Mouse (Mus musculus) heart, embryonic 11.5 days (tissue): ENCODE results near the gene Dennd6b. TPM values are rescaled to one million over a fixed set of nuclear protein-coding genes. Genes with fewer than 3 reads are reported as not detected.
A peak's percentile ranks its signal among the peaks of the same experiment; 100 is the strongest.

Experiments used
- ATAC-seq: fragments of 200-750 bp; cut with Nextera tagmentation; replicated peaks from 2 replicates; pipeline ENCODE4 v1.8.0; 2017; ENCODE audit warnings: moderate library complexity; ENCODE audit not compliant: insufficient number of reproducible peaks, low FRiP score, low TSS enrichment
- H3K27ac ChIP-seq: fragments of 300-500 bp; sonication (generic); 2 replicates; pipeline ENCODE4 v1.5.1; 2014; ENCODE audit warnings: mild to moderate bottlenecking, low read depth, low read length
- H3K27me3 ChIP-seq: fragments of 300-500 bp; sonication (generic); 2 replicates; pipeline ENCODE4 v1.6.1; 2014; ENCODE audit warnings: mild to moderate bottlenecking, low read length, mixed read lengths; ENCODE audit not compliant: control insufficient read depth, insufficient read depth
- H3K36me3 ChIP-seq: fragments of 300-500 bp; sonication (generic); 2 replicates; pipeline ENCODE4 v1.6.1; 2014; ENCODE audit warnings: mild to moderate bottlenecking, low read length, moderate library complexity, mixed read lengths; ENCODE audit not compliant: control insufficient read depth, insufficient read depth
- H3K4me1 ChIP-seq: fragments of 300-500 bp; sonication (generic); 2 replicates; pipeline ENCODE4 v1.6.1; 2014; ENCODE audit warnings: low read length; ENCODE audit not compliant: control insufficient read depth, insufficient read depth
- H3K4me2 ChIP-seq: fragments of 300-500 bp; sonication (generic); 2 replicates; pipeline ENCODE4 v1.6.1; 2014; ENCODE audit warnings: mild to moderate bottlenecking, moderate library complexity
- H3K4me3 ChIP-seq: fragments of 300-500 bp; sonication (generic); 2 replicates; pipeline ENCODE4 v1.5.1; 2014; ENCODE audit warnings: low read depth, low read length
- H3K9ac ChIP-seq: fragments of 300-500 bp; sonication (generic); 2 replicates; pipeline ENCODE4 v1.6.1; 2014; ENCODE audit warnings: mild to moderate bottlenecking, low read depth, low read length, moderate library complexity
- H3K9me3 ChIP-seq: fragments of 300-500 bp; sonication (generic); replicated peaks from 2 replicates; pipeline ENCODE4 v1.6.1; 2016; ENCODE audit warnings: low read length; ENCODE audit not compliant: control insufficient read depth
- WGBS: fragments of 180-500 bp; shearing (Covaris S2); extraction: QIAGEN DNeasy Blood & Tissue Kit; methylation state at CpG from one replicate; pipeline ENCODE4 v1.1.7; 2014; ENCODE audit not compliant: insufficient replicate concordance; 5-methylcytosine and 5-hydroxymethylcytosine counted together
- polyA plus RNA-seq: library from polyadenylated mRNA; unstranded; fragments of >200 nt; fragmentation: Nextera tagmentation; extraction: Ambion mirVana; gene quantifications from 2 replicates; pipeline ENCODE4 v1.2.1, GENCODE M21; 2014

The Dennd6b gene
- polyA plus RNA-seq, 1 experiment from 2014 or later, result 18.5 TPM

DNA sequence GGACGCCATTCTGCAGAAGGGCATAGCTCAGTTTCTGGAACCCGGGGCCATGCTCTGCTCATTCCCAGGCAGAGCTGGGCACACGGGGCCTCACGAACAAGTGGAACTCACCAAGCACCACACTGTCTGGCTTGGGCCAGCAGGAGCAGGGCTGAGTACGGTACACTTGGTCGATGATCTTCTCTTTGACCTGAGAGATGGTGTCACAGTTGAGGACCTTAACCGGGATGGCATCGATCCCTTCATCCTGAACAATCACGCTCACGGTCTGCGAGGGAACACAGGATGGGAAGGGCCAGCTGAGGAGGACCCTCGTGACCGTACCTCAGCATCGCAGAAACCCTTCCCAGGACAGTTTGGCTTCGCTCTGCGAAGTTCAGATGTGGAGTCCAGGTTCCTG lies 37.8 kb downstream of the Dennd6b start:
- 93% methylated on average over 16 of the region's 16 CpGs for WGBS
- H3K9ac ChIP-seq, result no peak overlapping the region
- H3K4me3 ChIP-seq, result no peak overlapping the region
- H3K4me2 ChIP-seq, result no peak overlapping the region
- H3K27ac ChIP-seq, result no peak overlapping the region
- H3K4me1 ChIP-seq, result no peaks in the 10 kb centered on the region
- no peaks in the 10 kb centered on the region for H3K9me3 ChIP-seq
- peaks cover 69% of the 10 kb centered on the region for H3K36me3 ChIP-seq
- H3K27me3 ChIP-seq, result no peaks in the 10 kb centered on the region
- no peak for ATAC-seq

DNA sequence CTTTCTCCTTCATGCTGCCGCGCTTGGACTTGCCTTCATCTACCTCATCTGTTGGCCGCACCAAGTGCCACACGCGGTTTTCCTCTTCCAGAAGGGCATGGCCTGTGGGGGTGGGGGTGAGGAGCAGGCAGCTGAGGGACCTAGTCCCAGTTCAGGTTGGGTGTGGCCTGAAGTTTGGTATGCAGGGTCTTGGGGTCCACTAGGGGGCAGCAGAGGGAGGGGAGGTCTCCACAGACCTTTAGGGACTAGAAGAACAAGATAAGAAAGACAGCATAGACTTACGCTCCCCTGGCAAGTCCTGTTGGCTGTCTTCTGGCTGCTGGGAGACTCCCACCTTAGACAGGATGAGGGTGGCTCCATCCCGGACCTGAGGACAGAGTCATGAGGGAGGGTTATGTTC lies 38.3 kb downstream of the Dennd6b start:
- Histone ChIP-seq H3K27ac (no peak overlapping the region), H3K4me3 (no peak overlapping the region), H3K27me3 (no peaks in the 10 kb centered on the region), H3K36me3 (peaks cover 64% of the 10 kb centered on the region), H3K4me2 (no peak overlapping the region), H3K9me3 (no peaks in the 10 kb centered on the region), H3K4me1 (no peaks in the 10 kb centered on the region), H3K9ac (no peak overlapping the region)
- 65% methylated on average over 7 of the region's 7 CpGs for WGBS
- no peak for ATAC-seq

- no peak for ATAC-seq
- H3K9ac ChIP-seq, result no peak overlapping the region
- H3K27me3 ChIP-seq, result peaks cover 31% of the 10 kb centered on the region
- H3K36me3 ChIP-seq, result peaks cover 26% of the 10 kb centered on the region
- peaks cover 6% of the 10 kb centered on the region for H3K4me1 ChIP-seq
- H3K9me3 ChIP-seq, result no peaks in the 10 kb centered on the region
- no peak overlapping the region for H3K4me3 ChIP-seq
- no peak overlapping the region for H3K27ac ChIP-seq
- H3K4me2 ChIP-seq, result no peak overlapping the region
Measured at GRCm38 (mm10) chr15:89152312-89152711, 44.0 kb downstream of the Dennd6b start.

DNA sequence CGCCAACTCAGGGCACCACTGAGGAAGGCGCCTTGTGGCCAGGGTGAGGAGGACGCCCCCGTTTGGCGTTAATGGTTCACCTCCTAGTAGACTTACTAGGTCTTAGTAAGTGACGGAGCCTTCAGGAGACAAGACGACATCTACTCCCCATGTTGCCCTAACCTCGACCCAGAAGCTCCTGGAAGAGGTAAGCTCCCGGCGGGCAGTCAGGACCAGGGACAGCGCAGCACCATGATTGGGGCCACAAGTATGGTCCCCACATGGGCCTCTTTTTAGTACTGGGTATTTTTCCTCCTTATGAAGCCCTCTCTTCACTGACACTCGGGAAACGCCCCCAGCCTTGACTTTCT lies 46.3 kb downstream of the Dennd6b start:
- H3K9me3 ChIP-seq, result no peaks in the 10 kb centered on the region
- H3K4me1 ChIP-seq, result peaks cover 16% of the 10 kb centered on the region
- ATAC-seq, result no peak
- H3K27me3 ChIP-seq, result peaks cover 54% of the 10 kb centered on the region
- peak overlapping the region; percentile 74 for H3K4me3 ChIP-seq
- peak overlapping the region; percentile 99 for H3K4me2 ChIP-seq
- WGBS, result 2% methylated on average over 13 of the region's 13 CpGs
- H3K9ac ChIP-seq, result no peak overlapping the region
- no peak overlapping the region for H3K27ac ChIP-seq
- peaks cover 10% of the 10 kb centered on the region for H3K36me3 ChIP-seq

DNA sequence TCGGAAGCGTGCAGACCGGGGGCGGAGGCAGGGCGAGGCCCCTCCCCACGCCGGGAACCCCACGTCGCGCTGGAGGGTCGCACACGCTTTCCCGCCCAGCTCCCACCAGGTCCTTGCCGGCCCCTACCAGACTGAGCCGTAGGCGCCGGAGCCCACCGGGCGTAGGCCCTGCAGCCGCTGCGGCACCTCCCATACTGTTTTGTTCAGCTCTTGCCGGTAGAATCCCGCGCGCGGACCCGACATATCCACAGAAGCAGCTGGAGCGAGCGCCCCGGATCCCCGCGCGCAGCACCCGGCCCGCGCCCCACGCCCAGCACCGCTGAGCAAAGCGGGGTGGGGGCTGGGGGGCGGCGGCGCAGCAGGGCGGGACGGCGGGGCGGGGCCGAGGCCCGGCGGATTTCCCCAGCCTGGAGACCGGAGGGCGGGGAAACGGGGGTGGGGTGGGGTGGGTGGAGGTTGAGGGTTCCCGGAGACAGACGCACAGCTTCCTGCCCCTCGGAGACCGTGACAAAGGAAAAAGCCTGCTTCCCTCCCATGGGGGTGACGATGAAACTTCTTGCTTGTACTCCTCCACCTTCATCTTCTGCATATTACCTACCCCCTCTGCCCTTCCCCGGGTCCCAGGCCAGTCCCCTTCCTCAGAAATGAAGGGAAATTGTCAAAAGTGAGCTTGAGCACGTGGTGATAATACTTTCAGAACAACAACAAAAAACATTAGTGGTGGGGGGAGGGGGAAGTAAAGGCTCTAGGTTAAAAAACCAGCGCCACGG lies 46.8 kb downstream of the Dennd6b start, which contains the start of gene Mapk11:
Gene Mapk11 (minus strand): TSS at position 358 of the 770 bp plus-strand sequence.
- peaks cover 7% of the 10 kb centered on the region for H3K36me3 ChIP-seq
- peaks cover 59% of the 10 kb centered on the region for H3K27me3 ChIP-seq
- peak within 1 kb of the TSS; percentile 74 for H3K9ac ChIP-seq
- under 1% methylated on average over 58 of the region's 61 CpGs for WGBS
- no peaks in the 10 kb centered on the region for H3K9me3 ChIP-seq
- peak within 1 kb of the TSS; percentile 74 for H3K4me3 ChIP-seq
- H3K4me2 ChIP-seq, result peak within 1 kb of the TSS; percentile 99
- H3K27ac ChIP-seq, result no peak within 1 kb of the TSS
- H3K4me1 ChIP-seq, result peaks cover 16% of the 10 kb centered on the region
- ATAC-seq, result peak; percentile 50

DNA sequence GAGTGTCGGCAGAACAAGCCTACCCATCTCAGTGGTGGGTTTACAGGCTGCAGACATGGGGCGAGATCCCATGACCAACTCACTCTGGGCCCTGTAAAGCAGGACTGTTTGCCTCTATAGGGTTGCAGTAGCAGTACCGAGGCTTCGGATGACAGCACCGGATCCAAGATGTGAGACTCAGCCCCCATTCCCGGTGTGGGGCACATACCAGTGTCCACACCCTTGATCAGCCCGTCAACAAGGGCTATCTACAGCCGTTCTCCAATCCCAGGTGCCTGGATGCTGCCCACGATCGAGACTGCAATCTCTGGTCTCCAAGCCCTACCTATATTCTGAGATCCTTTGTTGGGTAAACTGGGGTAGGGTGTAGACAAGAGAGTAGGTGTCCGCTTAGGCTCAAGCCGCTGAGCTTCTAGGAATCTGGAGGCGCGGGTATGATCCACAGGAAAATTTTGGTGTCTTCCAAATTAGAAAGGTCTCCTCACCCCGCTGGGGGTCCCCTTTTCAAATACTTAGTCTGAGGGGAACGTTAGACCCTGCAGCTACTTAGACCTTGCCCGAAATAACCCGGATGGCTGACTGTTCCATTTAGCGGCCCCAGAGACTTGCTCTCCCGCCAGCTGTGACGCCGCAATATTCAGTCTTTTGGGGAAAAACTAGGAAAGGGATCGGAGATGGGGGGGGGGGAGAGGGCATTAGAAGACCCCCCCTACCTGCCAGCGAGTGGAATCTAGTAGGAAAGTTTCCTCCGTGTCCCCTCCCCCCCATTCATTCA lies 47.6 kb downstream of the Dennd6b start:
- Histone ChIP-seq H3K4me1 (peaks cover 16% of the 10 kb centered on the region), H3K9me3 (no peaks in the 10 kb centered on the region), H3K9ac (peak overlapping the region; percentile 74), H3K4me3 (peak overlapping the region; percentile 74), H3K27me3 (peaks cover 62% of the 10 kb centered on the region), H3K4me2 (peak overlapping the region; percentile 99), H3K36me3 (peaks cover 2% of the 10 kb centered on the region; the same call in 1 of the 2 replicates), H3K27ac (no peak overlapping the region)
- ATAC-seq, result no peak
- 7% methylated on average over 25 of the region's 25 CpGs for WGBS

DNA sequence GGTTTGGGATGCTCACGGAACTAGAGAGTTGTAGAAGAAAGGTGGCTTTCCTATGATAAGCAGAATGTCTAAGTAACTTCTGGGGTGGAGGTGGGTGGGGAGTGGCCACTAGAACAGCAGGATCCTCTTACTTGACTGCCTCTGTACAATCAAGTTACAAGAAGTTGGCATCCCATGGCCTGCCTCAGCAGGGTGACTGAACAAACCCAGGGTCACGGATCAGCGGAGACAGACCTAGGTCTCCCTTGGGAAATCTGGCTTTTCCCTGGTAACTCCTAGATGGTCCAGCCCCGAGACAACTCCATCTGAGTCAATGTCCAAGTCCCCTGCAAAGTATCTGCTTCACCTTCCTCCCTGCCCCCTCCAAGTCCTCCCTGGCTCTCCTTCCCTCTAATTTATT lies 48.4 kb downstream of the Dennd6b start:
- Histone ChIP-seq H3K36me3 (no peaks in the 10 kb centered on the region), H3K4me1 (peaks cover 16% of the 10 kb centered on the region), H3K9me3 (no peaks in the 10 kb centered on the region), H3K9ac (no peak overlapping the region), H3K27me3 (peaks cover 63% of the 10 kb centered on the region), H3K4me2 (no peak overlapping the region), H3K27ac (no peak overlapping the region), H3K4me3 (no peak overlapping the region)
- no peak for ATAC-seq
- whole genome bisulfite sequencing, result 59% methylated on average over 4 of the region's 4 CpGs

DNA sequence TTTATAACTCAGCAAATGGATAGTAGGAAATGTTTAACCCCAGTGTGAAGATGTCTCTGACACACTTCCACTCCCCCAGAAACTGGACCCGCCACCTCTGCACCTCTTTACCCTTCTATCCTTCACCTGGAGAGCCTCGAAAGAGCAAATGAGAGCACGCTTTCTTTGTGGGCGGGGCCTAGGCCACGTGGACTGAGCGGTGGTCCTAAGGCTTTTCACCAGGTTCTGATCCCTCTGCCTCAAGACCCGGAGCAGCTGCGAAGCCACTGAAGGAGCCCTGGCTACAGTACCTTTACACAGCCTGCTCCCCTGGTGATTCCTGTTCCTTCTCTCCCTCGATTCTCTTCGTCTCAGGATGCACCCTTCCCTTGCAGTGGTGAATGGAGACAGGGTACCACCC lies 48.8 kb downstream of the Dennd6b start:
- WGBS, result 22% methylated on average over 10 of the region's 10 CpGs
- H3K36me3 ChIP-seq, result no peaks in the 10 kb centered on the region
- H3K4me3 ChIP-seq, result no peak overlapping the region
- ATAC-seq, result no peak
- no peak overlapping the region for H3K9ac ChIP-seq
- peaks cover 16% of the 10 kb centered on the region for H3K4me1 ChIP-seq
- H3K4me2 ChIP-seq, result no peak overlapping the region
- no peaks in the 10 kb centered on the region for H3K9me3 ChIP-seq
- H3K27me3 ChIP-seq, result peaks cover 67% of the 10 kb centered on the region
- no peak overlapping the region for H3K27ac ChIP-seq
